Mouse (Mus musculus) stomach, embryonic 15.5 days (tissue): ENCODE data around the gene Atp5c1. TPM values are rescaled to one million over a fixed set of nuclear protein-coding genes. Genes with fewer than 3 reads are reported as not detected.

Source experiments
- ATAC-seq: fragments of 200-750 bp; cut with Nextera tagmentation; 2 replicates; pipeline ENCODE4 v1.8.0; 2017; ENCODE audit warnings: low read depth, moderate number of reproducible peaks, moderate TSS enrichment; ENCODE audit not compliant: insufficient read depth, low FRiP score
- H3K27ac ChIP-seq: fragments of 300-500 bp; sonication (generic); 2 replicates; pipeline ENCODE4 v1.5.1; 2015; ENCODE audit warnings: mild to moderate bottlenecking, inconsistent platforms
- H3K27me3 ChIP-seq: fragments of 300-500 bp; sonication (generic); replicated peaks from 2 replicates; pipeline ENCODE4 v1.6.1; 2015; ENCODE audit warnings: inconsistent platforms
- H3K36me3 ChIP-seq: fragments of 300-500 bp; sonication (generic); 2 replicates; pipeline ENCODE4 v1.6.1; 2015; ENCODE audit warnings: inconsistent platforms
- H3K4me1 ChIP-seq: fragments of 300-500 bp; sonication (generic); 2 replicates; pipeline ENCODE4 v1.6.1; 2015; ENCODE audit warnings: inconsistent platforms
- H3K4me2 ChIP-seq: fragments of 300-500 bp; sonication (generic); 2 replicates; pipeline ENCODE4 v1.6.1; 2015; ENCODE audit warnings: mild to moderate bottlenecking, inconsistent platforms
- H3K4me3 ChIP-seq: fragments of 300-500 bp; sonication (generic); replicated peaks from 2 replicates; pipeline ENCODE4 v1.5.1; 2015; ENCODE audit warnings: inconsistent platforms
- H3K9ac ChIP-seq: fragments of 300-500 bp; sonication (generic); 2 replicates; pipeline ENCODE4 v1.6.1; 2015; ENCODE audit warnings: inconsistent platforms
- H3K9me3 ChIP-seq: fragments of 300-500 bp; sonication (generic); 2 replicates; pipeline ENCODE4 v1.6.1; 2016; ENCODE audit warnings: inconsistent platforms
- WGBS: fragments of 180-500 bp; shearing (Covaris S2); methylation state at CpG from one replicate; pipeline ENCODE4 v1.1.7; 2015; 5-methylcytosine and 5-hydroxymethylcytosine counted together
- polyA plus RNA-seq: library from polyadenylated mRNA; unstranded; fragments of >200 nt; fragmentation: Nextera tagmentation; extraction: Ambion mirVana; gene quantifications from 2 replicates; pipeline ENCODE4 v1.2.1, GENCODE M21; 2015

Atp5c1 gene
- polyA plus RNA-seq, 1 experiment from 2014 or later, result 585 TPM

DNA sequence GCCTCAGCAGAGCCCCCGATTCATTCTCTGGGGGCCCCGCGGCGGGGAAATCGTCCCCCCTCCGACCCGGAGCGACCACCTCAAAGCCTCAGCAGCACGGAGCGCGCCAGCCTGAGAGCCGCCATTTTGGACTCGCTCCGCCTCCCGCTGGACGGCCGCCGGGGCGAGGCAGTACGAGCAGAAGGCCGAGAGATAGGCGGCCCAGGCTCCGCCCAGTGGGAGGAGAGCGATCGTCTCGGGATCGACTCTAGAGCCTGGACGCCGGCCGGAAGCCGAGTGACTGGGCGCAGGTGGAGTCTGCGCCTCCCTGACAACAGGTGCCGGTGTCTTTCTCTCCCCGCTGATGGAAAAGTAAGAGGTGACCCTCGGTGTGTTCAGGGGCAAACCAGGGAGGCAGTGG, 31.8 kb downstream of the Atp5c1 start, which contains the start of gene Taf3:
Gene Taf3 (minus strand): TSS at position 136 of the 400 bp plus-strand sequence.
- Histone ChIP-seq H3K27ac (no peak within 1 kb of the TSS), H3K4me2 (peak within 1 kb of the TSS; percentile 85), H3K4me1 (peaks cover 12% of the 10 kb centered on the region), H3K27me3 (no peaks in the 10 kb centered on the region), H3K4me3 (peak within 1 kb of the TSS; percentile 94), H3K9me3 (no peaks in the 10 kb centered on the region), H3K36me3 (no peaks in the 10 kb centered on the region), H3K9ac (peak within 1 kb of the TSS; percentile 71)
- ATAC-seq, result peak; percentile 97
- WGBS, result under 1% methylated on average over 36 of the region's 36 CpGs

DNA sequence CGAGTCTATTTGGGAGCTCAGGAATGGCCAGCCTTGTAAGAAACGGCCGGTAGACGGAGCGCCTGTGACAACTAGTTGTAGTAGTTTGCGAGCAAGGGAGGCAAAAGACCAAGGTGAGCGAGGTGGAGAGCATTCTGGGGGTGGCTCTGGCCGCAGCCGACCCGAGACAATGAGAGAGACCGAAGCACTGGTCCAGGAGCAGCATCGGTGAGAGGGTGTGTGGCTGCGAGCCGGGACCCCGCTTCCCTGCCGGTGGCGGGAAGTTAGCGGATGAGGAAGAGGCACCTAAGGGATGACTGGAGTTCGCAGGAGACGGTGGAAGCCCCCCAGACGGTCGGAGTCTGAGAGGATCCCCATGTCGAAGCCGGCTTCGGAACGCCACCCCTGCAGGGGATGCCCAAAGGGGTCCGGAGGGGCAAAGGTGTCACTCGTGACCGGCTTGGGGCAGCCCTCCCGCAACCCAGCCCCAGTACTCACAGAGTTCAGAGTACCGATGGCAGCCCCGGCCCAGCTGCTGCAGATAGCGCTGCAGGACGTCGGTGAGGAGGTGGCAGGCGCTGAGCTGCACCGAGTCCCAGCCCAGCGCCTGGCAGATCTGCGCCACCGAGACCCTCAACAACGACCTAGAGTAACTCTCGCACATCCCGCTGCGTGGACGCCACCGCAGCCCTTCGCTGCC, 32.4 kb downstream of the Atp5c1 start:
- Histone ChIP-seq H3K9ac (peak overlapping the region; percentile 71), H3K4me2 (peak overlapping the region; percentile 85), H3K4me3 (peak overlapping the region; percentile 94), H3K36me3 (no peaks in the 10 kb centered on the region), H3K4me1 (peaks cover 12% of the 10 kb centered on the region), H3K27me3 (no peaks in the 10 kb centered on the region), H3K9me3 (no peaks in the 10 kb centered on the region), H3K27ac (no peak overlapping the region)
- ATAC-seq, result peak; percentile 28
- under 1% methylated on average over 47 of the region's 47 CpGs for WGBS

DNA sequence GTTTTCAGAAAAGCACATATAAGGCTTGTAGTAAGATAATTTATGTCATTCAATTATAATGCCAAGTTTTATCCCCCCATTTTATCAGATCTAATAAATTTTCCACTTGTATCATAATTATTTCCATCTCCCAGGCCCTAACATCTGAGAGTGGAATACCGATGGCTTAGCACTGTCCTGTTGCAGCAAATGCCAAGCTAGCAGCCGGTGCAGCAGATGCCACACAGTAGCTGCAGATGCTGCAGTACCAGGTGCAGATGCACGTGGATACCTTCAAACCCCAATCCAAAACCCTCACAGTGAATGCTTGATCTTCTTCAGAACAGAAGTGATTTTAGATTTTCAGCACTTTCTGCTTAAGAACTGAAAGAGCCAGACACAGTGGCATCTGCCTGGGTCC, 45.3 kb downstream of the Atp5c1 start:
- Histone ChIP-seq H3K27ac (no peak overlapping the region), H3K9ac (no peak overlapping the region), H3K36me3 (0 out of 2 replicates have a peak, but pooled peaks cover 3% of the 10 kb centered on the region), H3K4me3 (no peak overlapping the region), H3K4me1 (no peaks in the 10 kb centered on the region), H3K27me3 (no peaks in the 10 kb centered on the region), H3K9me3 (no peaks in the 10 kb centered on the region), H3K4me2 (no peak overlapping the region)
- 86% methylated on average over 3 of the region's 3 CpGs for WGBS
- ATAC-seq, result no peak

DNA sequence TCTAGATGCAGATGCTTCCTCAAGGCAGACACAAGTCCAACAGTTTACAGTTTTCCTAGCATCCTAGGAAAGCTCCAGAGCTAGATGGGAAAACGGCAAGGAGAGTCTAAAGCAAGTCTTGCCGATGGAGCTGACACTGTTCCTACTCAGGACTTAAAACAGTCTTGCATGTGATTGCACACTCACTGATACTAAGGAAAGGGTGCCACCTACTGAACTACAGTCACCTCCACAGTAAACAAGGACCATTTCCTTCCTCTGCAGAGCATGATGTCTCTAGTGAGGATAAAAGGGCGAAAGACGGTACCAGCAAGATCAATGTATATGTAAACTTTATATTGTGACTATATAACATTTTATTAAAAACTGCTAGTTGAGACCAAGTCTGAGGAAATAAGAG, 46.6 kb downstream of the Atp5c1 start:
- no peak for ATAC-seq
- 59% methylated on average over 4 of the region's 4 CpGs for WGBS
- H3K4me2 ChIP-seq, result no peak overlapping the region
- H3K36me3 ChIP-seq, result no peaks in the 10 kb centered on the region
- no peak overlapping the region for H3K4me3 ChIP-seq
- no peak overlapping the region for H3K27ac ChIP-seq
- no peaks in the 10 kb centered on the region for H3K4me1 ChIP-seq
- no peaks in the 10 kb centered on the region for H3K27me3 ChIP-seq
- no peaks in the 10 kb centered on the region for H3K9me3 ChIP-seq
- no peak overlapping the region for H3K9ac ChIP-seq

DNA sequence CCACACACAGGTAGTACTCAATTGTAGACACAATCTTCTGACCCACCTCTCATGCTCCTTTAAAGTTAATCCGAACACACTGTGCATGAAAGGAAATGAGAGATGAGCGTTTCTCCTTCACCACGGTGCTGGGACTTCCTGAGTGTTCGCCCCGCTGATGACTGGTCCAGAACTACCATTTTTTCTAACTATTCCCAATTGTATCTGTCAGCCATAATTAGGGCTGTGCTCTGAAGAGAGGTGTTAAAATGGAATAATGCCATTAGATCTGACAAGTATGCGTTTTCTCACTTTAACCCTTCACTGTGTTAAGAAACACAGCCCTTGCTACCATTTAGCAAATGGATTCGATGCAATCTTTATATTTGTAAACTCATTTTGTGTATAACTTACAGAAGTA, 50.6 kb downstream of the Atp5c1 start:
- ATAC-seq, result no peak
- H3K4me1 ChIP-seq, result no peaks in the 10 kb centered on the region
- no peaks in the 10 kb centered on the region for H3K9me3 ChIP-seq
- H3K4me3 ChIP-seq, result no peak overlapping the region
- H3K4me2 ChIP-seq, result no peak overlapping the region
- H3K27ac ChIP-seq, result no peak overlapping the region
- no peaks in the 10 kb centered on the region for H3K36me3 ChIP-seq
- WGBS, result 78% methylated on average over 7 of the region's 7 CpGs
- no peak overlapping the region for H3K9ac ChIP-seq
- H3K27me3 ChIP-seq, result no peaks in the 10 kb centered on the region

DNA sequence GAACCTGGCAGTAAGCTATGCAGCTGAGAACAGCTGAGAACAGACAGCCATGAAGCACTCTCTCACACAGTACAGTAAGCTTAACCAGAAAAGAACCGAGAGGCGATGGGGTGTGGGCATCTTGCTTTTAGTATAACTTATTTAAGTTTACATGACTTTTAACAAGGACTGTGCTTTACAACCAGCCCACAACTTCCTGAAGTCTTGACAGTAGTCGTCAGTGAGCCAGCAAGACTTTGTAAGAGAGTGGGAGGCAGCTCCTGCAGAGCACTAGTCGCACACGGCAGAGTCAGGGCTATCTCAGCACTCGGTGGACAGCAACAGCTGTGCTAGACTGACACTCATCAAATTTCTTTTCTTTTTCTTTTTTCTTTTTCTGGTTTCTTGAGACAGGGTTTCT, 56.0 kb downstream of the Atp5c1 start:
- H3K36me3 ChIP-seq, result no peaks in the 10 kb centered on the region
- ATAC-seq, result no peak
- no peaks in the 10 kb centered on the region for H3K9me3 ChIP-seq
- H3K9ac ChIP-seq, result no peak overlapping the region
- H3K4me3 ChIP-seq, result no peak overlapping the region
- H3K27me3 ChIP-seq, result no peaks in the 10 kb centered on the region
- H3K27ac ChIP-seq, result no peak overlapping the region
- whole genome bisulfite sequencing, result 71% methylated on average over 6 of the region's 6 CpGs
- no peak overlapping the region for H3K4me2 ChIP-seq
- no peaks in the 10 kb centered on the region for H3K4me1 ChIP-seq

DNA sequence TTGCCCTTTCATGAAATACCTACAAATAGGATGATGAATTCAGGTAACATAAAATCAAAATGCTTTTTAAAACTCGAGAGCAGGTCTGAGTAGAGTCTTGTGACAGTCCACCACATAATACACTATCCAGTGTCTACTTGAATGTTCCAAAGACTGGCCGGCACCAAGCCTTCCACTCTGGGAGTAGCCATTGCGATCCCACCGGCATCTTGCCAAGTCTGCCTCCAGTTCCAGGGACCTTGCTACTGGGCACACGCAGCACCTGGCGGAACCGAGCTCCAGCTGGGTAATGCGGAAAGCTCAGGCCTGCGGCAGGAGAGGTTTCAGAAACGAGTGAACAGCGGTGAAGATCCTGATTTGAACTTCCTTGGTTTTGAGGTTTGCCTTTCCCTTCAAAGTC, 59.0 kb downstream of the Atp5c1 start:
- WGBS, result 88% methylated on average over 11 of the region's 11 CpGs
- H3K4me3 ChIP-seq, result no peak overlapping the region
- H3K9me3 ChIP-seq, result no peaks in the 10 kb centered on the region
- no peak overlapping the region for H3K27ac ChIP-seq
- no peak overlapping the region for H3K4me2 ChIP-seq
- H3K27me3 ChIP-seq, result no peaks in the 10 kb centered on the region
- no peak for ATAC-seq
- H3K36me3 ChIP-seq, result no peaks in the 10 kb centered on the region
- no peak overlapping the region for H3K9ac ChIP-seq
- H3K4me1 ChIP-seq, result no peaks in the 10 kb centered on the region

DNA sequence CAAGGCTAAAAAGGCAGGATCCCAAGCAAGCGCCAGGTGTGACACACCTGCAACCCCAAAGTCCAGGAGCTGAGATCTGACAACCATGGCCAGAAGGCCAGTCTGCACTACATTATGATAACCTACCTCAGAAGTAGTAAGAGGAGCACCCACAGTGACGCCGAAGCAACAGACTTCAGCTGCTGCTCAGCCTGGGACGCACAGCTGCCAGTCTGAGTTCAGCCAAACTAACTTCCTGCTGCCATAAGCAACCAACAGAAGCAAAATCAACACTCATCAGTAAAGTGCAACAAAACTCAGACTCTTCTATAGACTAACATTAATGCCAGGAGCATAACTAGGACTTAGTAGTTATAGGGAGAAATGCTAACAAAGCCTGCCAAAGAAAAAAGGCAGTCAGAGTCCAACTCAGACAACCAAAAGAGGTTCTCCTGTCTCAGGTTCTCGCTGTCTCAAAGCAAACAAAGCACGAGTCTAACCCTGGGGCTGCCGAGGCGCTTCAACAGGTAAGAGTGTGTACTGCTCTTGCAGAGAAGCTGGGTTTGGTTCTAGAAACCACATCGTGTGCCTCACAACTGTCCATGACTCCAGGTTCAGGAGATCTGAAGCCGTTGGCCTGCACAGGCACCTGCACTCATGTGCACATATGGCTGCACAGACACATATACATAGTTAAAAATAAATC, 65.2 kb downstream of the Atp5c1 start:
- Histone ChIP-seq H3K9ac (no peak overlapping the region), H3K4me1 (no peaks in the 10 kb centered on the region), H3K36me3 (no peaks in the 10 kb centered on the region), H3K9me3 (no peaks in the 10 kb centered on the region), H3K4me2 (no peak overlapping the region), H3K4me3 (no peak overlapping the region), H3K27me3 (no peaks in the 10 kb centered on the region), H3K27ac (no peak overlapping the region)
- WGBS, result 73% methylated on average over 10 of the region's 10 CpGs
- ATAC-seq, result no peak

DNA sequence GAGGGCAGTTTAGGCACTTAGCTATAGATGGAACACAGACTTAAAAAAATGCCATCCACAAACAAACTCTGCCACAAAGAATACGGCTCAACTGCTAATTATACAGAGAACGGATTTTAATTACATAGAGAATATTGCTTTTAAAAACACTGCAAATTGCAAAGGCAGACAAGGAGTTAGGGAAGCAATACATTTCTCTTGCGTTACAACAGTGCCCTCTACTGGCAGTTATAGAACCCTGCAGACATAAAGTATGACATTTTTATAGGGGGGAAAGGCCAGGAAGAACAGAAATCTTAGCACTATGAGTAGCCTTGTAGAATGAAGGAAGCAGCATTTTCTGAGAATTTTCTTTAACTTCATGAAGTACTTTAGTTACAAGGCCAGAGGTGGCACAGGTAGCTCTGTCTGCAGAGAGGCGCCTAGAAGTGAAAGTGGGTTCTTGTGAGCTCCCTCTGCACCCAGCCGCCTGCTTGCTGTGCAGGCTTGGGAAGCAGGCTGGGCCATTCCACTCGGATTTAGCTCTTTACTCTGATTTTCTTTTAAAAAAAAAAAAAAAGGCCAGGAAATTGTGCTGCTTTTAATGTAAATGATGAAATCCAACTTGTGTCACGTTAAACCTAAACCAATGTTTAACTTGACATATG, 69.9 kb downstream of the Atp5c1 start:
- Histone ChIP-seq H3K27ac (no peak overlapping the region), H3K9me3 (no peaks in the 10 kb centered on the region), H3K4me3 (no peak overlapping the region), H3K9ac (no peak overlapping the region), H3K36me3 (no peaks in the 10 kb centered on the region), H3K4me1 (no peaks in the 10 kb centered on the region), H3K27me3 (no peaks in the 10 kb centered on the region), H3K4me2 (no peak overlapping the region)
- no peak for ATAC-seq
- 40% methylated on average over 7 of the region's 7 CpGs for WGBS

DNA sequence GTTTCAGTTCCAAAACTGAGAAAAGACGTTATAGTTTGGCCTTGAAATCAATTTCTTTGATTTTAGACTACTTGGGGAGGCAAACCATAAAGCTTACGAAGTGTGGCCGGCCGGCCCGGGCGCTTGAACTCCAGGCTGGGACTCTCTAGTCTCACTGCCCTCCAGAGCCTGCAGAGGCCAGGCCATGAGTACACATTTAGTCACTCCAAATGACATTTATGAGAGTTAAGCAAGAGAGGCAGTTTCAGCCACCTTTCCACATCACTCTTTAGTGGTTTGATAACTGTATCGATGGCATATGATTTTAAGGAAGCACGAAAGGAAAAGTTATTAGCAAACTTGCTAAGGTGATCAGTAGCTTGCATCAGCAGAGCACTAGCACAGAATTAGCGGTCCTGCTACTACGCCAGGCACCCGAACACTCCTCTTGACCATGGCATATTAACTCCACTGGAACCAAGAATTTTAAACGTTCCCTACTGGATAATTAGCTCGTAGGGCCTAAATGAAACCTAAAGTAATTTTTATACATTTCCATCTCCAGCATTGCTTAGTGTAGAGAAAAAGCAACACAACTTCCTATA, 70.5 kb downstream of the Atp5c1 start:
- no peaks in the 10 kb centered on the region for H3K9me3 ChIP-seq
- no peak for ATAC-seq
- no peak overlapping the region for H3K4me3 ChIP-seq
- H3K36me3 ChIP-seq, result no peaks in the 10 kb centered on the region
- H3K4me2 ChIP-seq, result no peak overlapping the region
- no peak overlapping the region for H3K9ac ChIP-seq
- H3K27ac ChIP-seq, result no peak overlapping the region
- no peaks in the 10 kb centered on the region for H3K27me3 ChIP-seq
- H3K4me1 ChIP-seq, result no peaks in the 10 kb centered on the region
- WGBS, result 82% methylated on average over 13 of the region's 13 CpGs

DNA sequence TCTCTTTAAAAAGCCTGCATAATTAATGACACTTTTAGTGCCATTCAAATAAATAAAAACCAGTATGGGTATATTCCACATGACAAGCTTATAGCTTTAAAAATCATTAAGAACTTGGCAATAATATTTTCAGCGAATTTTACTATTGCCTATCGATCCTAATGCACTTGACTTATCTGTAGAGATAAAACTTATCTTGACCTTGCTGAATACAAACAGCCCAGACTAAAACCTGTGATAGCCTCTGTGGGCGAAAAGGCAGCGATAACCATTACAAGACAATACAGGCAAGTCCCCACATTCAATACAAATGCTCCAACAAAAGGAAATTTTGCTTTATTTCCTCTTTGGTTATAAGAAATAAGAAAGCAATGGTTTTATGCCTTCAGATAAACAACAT, 71.7 kb downstream of the Atp5c1 start:
- no peaks in the 10 kb centered on the region for H3K4me1 ChIP-seq
- no peaks in the 10 kb centered on the region for H3K27me3 ChIP-seq
- no peak overlapping the region for H3K9ac ChIP-seq
- no peaks in the 10 kb centered on the region for H3K9me3 ChIP-seq
- H3K27ac ChIP-seq, result no peak overlapping the region
- no peak overlapping the region for H3K4me2 ChIP-seq
- no peak for ATAC-seq
- WGBS, result 60% methylated on average over 4 of the region's 4 CpGs
- H3K36me3 ChIP-seq, result no peaks in the 10 kb centered on the region
- H3K4me3 ChIP-seq, result no peak overlapping the region
